Mouse (Mus musculus): ENCODE data around the gene Hs1bp3. TPM values are rescaled to one million over a fixed set of nuclear protein-coding genes. Genes with fewer than 3 reads are reported as not detected.
A peak's percentile ranks its signal among the peaks of the same experiment; 100 is the strongest.

Hs1bp3 gene
- polyA plus RNA-seq, 1 experiment from 2014 or later = 14.9 TPM

- Histone ChIP-seq H3K27me3 (ENCODE audit: low read depth, poor library complexity, severe bottlenecking) (peaks cover 51% of the 10 kb centered on the region), H3K36me3 (no peaks in the 10 kb centered on the region), H3K4me1 (peaks cover 37% of the 10 kb centered on the region), H3K4me3 (no peak overlapping the region), H3K9me3 (replicated peaks) (no peaks in the 10 kb centered on the region), H3K27ac (replicated peaks) (no peak overlapping the region)
- DNase-seq (ENCODE audit: low spot score) = no peak
- WGBS = 43% methylated on average over 17 of the region's 17 CpGs
These were observed 2.2 kb upstream of the Hs1bp3 start for GRCm38 (mm10) chr12:8310992-8311391.

GRCm38 (mm10) chr12:8312266-8312665 lies 966 bp upstream of the Hs1bp3 start:
- H3K36me3 ChIP-seq = no peaks in the 10 kb centered on the region
- H3K27me3 ChIP-seq (ENCODE audit: low read depth, poor library complexity, severe bottlenecking) = peaks cover 46% of the 10 kb centered on the region
- 90% methylated on average over 4 of the region's 4 CpGs for WGBS
- no peak for DNase-seq (ENCODE audit: low spot score)
- no peak overlapping the region for H3K4me3 ChIP-seq
- H3K9me3 ChIP-seq (replicated peaks) = no peaks in the 10 kb centered on the region
- no peak overlapping the region for H3K27ac ChIP-seq (replicated peaks)
- peaks cover 27% of the 10 kb centered on the region for H3K4me1 ChIP-seq

- WGBS = 20% methylated on average over 12 of the region's 12 CpGs
- Histone ChIP-seq H3K4me3 (peak overlapping the region; percentile 71), H3K27me3 (ENCODE audit: low read depth, poor library complexity, severe bottlenecking) (peaks cover 46% of the 10 kb centered on the region), H3K4me1 (peaks cover 27% of the 10 kb centered on the region), H3K27ac (replicated peaks) (peak overlapping the region; percentile 86), H3K36me3 (peaks cover 13% of the 10 kb centered on the region), H3K9me3 (replicated peaks) (no peaks in the 10 kb centered on the region)
- DNase-seq (ENCODE audit: low spot score) = no peak
These were observed 541 bp downstream of the Hs1bp3 start for GRCm38 (mm10) chr12:8313773-8314172.

DNA sequence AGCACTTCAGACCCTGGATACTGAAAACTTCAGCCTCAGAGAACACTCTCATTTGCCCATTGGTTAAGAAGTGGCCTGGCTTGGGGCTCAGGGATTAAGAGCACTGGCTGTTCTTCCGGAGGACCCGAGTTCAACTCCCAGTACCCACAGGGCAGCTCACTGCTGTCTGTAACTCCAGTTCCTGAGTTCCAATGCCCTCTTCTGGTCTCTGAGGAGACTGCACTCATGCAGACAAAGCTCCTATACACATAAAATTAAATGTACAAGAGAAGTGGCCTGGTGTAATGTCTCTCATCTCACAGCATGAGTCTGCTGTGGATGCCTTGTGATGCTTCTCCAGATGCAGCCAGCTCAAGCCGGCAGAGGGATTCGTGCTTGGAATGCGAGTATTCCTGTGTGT lies 3.3 kb downstream of the Hs1bp3 start:
- no peak for DNase-seq (ENCODE audit: low spot score)
- peaks cover 22% of the 10 kb centered on the region for H3K27me3 ChIP-seq (ENCODE audit: low read depth, poor library complexity, severe bottlenecking)
- H3K27ac ChIP-seq (replicated peaks) = no peak overlapping the region
- H3K4me1 ChIP-seq = peaks cover 20% of the 10 kb centered on the region
- 83% methylated on average over 5 of the region's 5 CpGs for WGBS
- peaks cover 33% of the 10 kb centered on the region for H3K36me3 ChIP-seq
- no peaks in the 10 kb centered on the region for H3K9me3 ChIP-seq (replicated peaks)
- no peak overlapping the region for H3K4me3 ChIP-seq

DNA sequence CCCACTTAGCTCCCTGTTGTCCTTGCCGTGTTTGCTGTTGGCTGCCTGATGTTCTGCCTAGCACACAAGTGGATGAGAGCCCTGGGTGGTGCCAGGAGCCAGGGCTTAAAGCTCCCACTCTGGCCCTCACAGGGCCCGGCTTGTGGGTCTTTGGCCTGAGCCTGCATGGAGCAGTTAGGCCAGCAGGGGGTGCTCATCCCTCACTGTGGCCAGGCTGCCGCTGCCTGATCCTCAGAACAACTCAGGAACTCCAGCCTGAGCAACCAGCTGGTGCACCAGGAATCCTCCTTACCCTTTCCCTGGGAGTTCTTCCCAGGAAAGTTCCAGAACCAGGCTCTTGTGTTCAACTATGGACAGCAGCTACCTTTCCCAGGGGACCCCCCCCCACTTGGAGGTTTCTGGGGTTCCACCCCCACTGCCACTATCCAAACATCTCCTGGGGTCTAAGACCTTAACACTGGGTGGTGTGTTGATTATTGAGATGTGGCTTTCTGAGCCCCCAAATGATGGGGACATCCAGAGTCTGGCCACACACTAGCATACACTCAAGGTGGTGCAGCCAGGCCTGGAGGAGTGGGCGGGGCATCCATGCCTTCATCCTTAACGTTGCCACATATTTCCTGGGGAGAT lies 7.0 kb downstream of the Hs1bp3 start:
- DNase-seq (ENCODE audit: low spot score) = peak; percentile 77
- Histone ChIP-seq H3K27ac (replicated peaks) (0 out of 2 replicates have a peak overlapping the region, but pooled peaks have one; percentile 20), H3K4me1 (no peaks in the 10 kb centered on the region), H3K36me3 (peaks cover 57% of the 10 kb centered on the region), H3K4me3 (no peak overlapping the region), H3K27me3 (ENCODE audit: low read depth, poor library complexity, severe bottlenecking) (no peaks in the 10 kb centered on the region), H3K9me3 (replicated peaks) (no peaks in the 10 kb centered on the region)
- WGBS = 45% methylated on average over 5 of the region's 5 CpGs

DNA sequence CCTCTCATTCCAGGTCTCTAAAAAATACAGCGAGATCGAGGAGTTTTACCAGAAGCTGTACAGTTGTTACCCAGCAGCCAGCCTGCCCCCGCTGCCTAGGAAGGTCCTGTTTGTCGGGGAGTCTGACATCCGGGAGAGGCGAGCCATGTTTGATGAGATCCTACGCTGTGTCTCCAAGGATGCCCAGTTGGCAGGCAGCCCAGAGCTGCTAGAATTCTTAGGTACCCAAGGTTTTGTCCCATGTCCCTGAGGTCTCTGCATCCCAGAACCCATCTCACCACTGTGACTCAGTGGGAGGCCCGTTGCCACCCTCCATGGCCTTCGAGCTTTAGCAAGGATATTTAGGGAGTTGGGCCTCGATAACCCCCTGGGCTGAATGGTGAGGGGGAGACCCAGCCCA lies 8.3 kb downstream of the Hs1bp3 start:
- Histone ChIP-seq H3K36me3 (peaks cover 57% of the 10 kb centered on the region), H3K9me3 (replicated peaks) (no peaks in the 10 kb centered on the region), H3K4me3 (no peak overlapping the region), H3K27me3 (ENCODE audit: low read depth, poor library complexity, severe bottlenecking) (no peaks in the 10 kb centered on the region), H3K27ac (replicated peaks) (no peak overlapping the region), H3K4me1 (no peaks in the 10 kb centered on the region)
- WGBS = 91% methylated on average over 10 of the region's 10 CpGs
- DNase-seq (ENCODE audit: low spot score) = no peak

- Histone ChIP-seq H3K9me3 (replicated peaks) (no peaks in the 10 kb centered on the region), H3K27me3 (ENCODE audit: low read depth, poor library complexity, severe bottlenecking) (no peaks in the 10 kb centered on the region), H3K36me3 (peaks cover 50% of the 10 kb centered on the region), H3K4me3 (no peak overlapping the region), H3K4me1 (peaks cover 17% of the 10 kb centered on the region), H3K27ac (replicated peaks) (no peak overlapping the region)
- WGBS = 90% methylated on average over 10 of the region's 10 CpGs
- DNase-seq (ENCODE audit: low spot score) = no peak
These were observed 10.9 kb downstream of the Hs1bp3 start for GRCm38 (mm10) chr12:8324086-8324485.

DNA sequence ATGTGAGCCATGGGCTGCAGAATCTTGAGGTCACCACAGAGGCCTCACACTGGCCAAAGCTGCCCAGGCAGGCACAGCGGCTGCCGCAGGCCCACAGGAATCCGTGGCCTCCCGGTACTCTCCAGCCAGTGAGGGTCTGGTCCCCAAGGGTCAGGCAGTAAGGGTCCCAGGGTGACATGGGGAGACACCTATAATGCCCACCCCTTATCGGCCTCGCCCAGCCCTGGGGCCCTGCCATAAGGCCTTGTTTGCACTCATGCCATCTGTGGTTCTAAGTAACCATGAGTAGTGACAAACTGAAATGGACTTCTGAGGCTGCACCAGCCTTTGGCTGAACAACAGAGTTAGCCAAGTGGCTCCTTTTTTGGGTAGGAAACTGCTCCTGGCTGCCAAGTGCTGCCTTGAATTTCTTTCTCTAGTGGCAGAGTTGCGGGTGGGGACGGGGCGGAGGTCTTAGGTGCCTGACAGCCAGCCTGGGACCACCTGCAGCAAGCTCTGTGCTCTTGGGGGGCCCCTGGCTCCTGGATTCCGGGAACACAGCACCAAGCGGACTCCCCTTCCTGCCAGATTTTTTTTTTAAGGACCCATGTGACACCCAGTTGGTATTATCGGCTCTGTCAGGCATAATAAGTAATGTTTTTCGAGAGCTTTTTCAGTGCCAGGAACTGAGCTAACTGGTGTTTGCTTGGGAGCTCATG lies 12.2 kb downstream of the Hs1bp3 start:
- DNase-seq (ENCODE audit: low spot score) = no peak

DNA sequence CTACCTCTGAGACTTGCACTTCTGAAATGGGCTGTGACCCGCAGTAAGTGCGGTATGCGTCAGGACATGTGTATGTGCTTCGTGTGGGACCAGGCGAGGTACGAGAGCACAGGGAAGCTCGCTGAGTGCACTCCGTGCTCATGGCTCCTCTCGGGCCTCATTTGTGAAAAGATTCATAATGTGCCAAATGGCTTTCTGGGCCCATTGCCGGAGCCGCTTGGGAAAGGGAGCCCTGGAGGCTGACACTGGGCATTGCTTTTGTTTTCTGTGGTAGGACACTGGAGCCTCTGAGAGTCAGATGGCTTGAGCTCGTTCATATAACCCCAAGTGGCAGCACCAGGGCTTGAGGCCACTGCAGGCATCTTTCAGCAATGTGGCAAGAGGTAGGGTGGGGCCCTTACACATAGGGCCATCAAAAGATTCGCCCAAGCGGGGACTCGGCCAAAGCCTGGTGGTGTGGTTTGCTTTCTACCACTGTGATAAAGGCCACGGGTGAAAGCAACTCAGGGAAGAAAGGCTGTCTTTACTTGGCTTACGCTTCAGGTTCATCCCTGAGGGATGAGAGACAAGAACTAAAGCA lies 12.8 kb downstream of the Hs1bp3 start:
- no peaks in the 10 kb centered on the region for H3K27me3 ChIP-seq (ENCODE audit: low read depth, poor library complexity, severe bottlenecking)
- no peak for DNase-seq (ENCODE audit: low spot score)
- no peak overlapping the region for H3K27ac ChIP-seq (replicated peaks)
- H3K9me3 ChIP-seq (replicated peaks) = no peaks in the 10 kb centered on the region
- no peak overlapping the region for H3K4me3 ChIP-seq
- H3K4me1 ChIP-seq = peaks cover 18% of the 10 kb centered on the region
- 90% methylated on average over 17 of the region's 17 CpGs for WGBS
- H3K36me3 ChIP-seq = peaks cover 46% of the 10 kb centered on the region

More for the DNA sequence above, 12.2 kb downstream of the Hs1bp3 start:
- no peak overlapping the region for H3K4me3 ChIP-seq
- H3K27me3 ChIP-seq (ENCODE audit: low read depth, poor library complexity, severe bottlenecking) = no peaks in the 10 kb centered on the region
- WGBS = 96% methylated on average over 13 of the region's 13 CpGs
- peaks cover 17% of the 10 kb centered on the region for H3K4me1 ChIP-seq
- H3K36me3 ChIP-seq = peaks cover 52% of the 10 kb centered on the region
- no peaks in the 10 kb centered on the region for H3K9me3 ChIP-seq (replicated peaks)
- no peak overlapping the region for H3K27ac ChIP-seq (replicated peaks)

GRCm38 (mm10) chr12:8326825-8327674 lies 13.8 kb downstream of the Hs1bp3 start:
- Histone ChIP-seq H3K4me3 (no peak overlapping the region), H3K36me3 (peaks cover 36% of the 10 kb centered on the region), H3K27ac (replicated peaks) (peak overlapping the region; percentile 90), H3K9me3 (replicated peaks) (no peaks in the 10 kb centered on the region), H3K4me1 (peaks cover 28% of the 10 kb centered on the region), H3K27me3 (ENCODE audit: low read depth, poor library complexity, severe bottlenecking) (no peaks in the 10 kb centered on the region)
- 30% methylated on average over 17 of the region's 17 CpGs for WGBS
- DNase-seq (ENCODE audit: low spot score) = peak; percentile 95

- no peak for DNase-seq (ENCODE audit: low spot score)
- Histone ChIP-seq H3K27me3 (ENCODE audit: low read depth, poor library complexity, severe bottlenecking) (no peaks in the 10 kb centered on the region), H3K36me3 (peaks cover 32% of the 10 kb centered on the region), H3K9me3 (replicated peaks) (no peaks in the 10 kb centered on the region), H3K4me1 (peaks cover 34% of the 10 kb centered on the region), H3K4me3 (no peak overlapping the region), H3K27ac (replicated peaks) (peak overlapping the region; percentile 90)
- WGBS = 87% methylated on average over 1 of the region's 1 CpGs
These were observed 14.4 kb downstream of the Hs1bp3 start for GRCm38 (mm10) chr12:8327675-8328053.

GRCm38 (mm10) chr12:8329236-8329635 lies 16.0 kb downstream of the Hs1bp3 start:
- DNase-seq (ENCODE audit: low spot score) = no peak
- H3K9me3 ChIP-seq (replicated peaks) = no peaks in the 10 kb centered on the region
- H3K4me3 ChIP-seq = no peak overlapping the region
- no peak overlapping the region for H3K27ac ChIP-seq (replicated peaks)
- H3K27me3 ChIP-seq (ENCODE audit: low read depth, poor library complexity, severe bottlenecking) = no peaks in the 10 kb centered on the region
- H3K4me1 ChIP-seq = peaks cover 39% of the 10 kb centered on the region
- 86% methylated on average over 7 of the region's 7 CpGs for WGBS
- H3K36me3 ChIP-seq = peaks cover 26% of the 10 kb centered on the region
